ENCODE assay signal across 17 mouse cellular contexts in the genomic region with DNA sequence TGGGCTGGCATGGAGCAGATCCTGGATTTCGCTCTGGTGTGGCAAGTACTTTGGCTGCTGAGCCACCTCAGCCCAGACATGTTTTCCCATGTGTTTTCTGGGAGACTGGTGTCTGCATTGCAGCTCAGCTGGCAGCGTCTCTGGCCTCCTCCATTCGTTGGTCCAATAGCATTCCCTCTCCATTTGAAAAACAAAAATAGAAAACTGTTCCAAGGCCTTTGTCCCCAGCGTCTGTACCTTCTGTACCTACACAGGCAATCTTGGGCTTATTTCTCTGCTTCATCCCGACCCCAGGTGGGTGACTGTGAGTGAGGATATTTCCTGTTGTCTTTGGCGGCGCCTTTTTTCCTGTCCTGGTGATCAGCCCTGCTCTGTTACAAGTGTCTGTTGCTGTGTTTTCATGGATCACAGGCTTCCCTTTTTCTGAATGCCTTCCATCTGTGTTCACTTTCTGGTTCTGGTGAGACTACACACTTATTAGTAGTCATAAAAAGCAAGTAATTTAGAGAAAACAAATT.
DNase-seq lines count a peak whose midpoint lies in the region; ATAC-seq and TF ChIP-seq lines count a peak whose summit lies in the region.
"Had no signal": no experiment of that assay in that cellular context is flagged by ENCODE, and none has a peak within 500 bp of the region (broad histone marks: within the 10 kb centered on the region; RNA-seq: fewer than 3 reads in every experiment).

No protein-coding gene starts in this region.

- H3K27ac ChIP-seq in kidney, adult 2 months (ENCODE audit: insufficient read depth, low read depth, low read length): peak overlapping the region; percentile 10; the same call in 1 of the 2 replicates
- peak overlapping the region; percentile 5; the same call in 1 of the 2 replicates for H3K27ac ChIP-seq in cerebellum, adult 2 months (ENCODE audit: insufficient read depth, low read length)
- H3K27ac ChIP-seq in heart, embryonic 13.5 days (replicated peaks): peak overlapping the region; percentile 92
- H3K27ac ChIP-seq: hindbrain, embryonic 13.5 days; left cerebral cortex, adult 2 months; macrophage; stomach, embryonic 15.5 days had no signal

- H3K4me3 ChIP-seq in kidney, adult 2 months (ENCODE audit: insufficient read depth, low read depth, low read length): no peak overlapping the region
- H3K4me3 ChIP-seq in cerebellum, adult 2 months (replicated peaks; ENCODE audit: insufficient read depth, low read depth, low read length): no peak overlapping the region
- no peak overlapping the region for H3K4me3 ChIP-seq in heart, embryonic 13.5 days
- H3K4me3 ChIP-seq: erythroblast, embryonic 14.5 days; hindbrain, embryonic 13.5 days; left cerebral cortex, adult 2 months; stomach, embryonic 15.5 days had no signal

- peak overlapping the region; percentile 5; the same call in 1 of the 2 replicates for H3K9ac ChIP-seq in heart, embryonic 13.5 days
- H3K9ac ChIP-seq: forebrain, postnatal 0 days; hindbrain, embryonic 13.5 days; liver, postnatal 0 days; stomach, embryonic 15.5 days had no signal

- no peaks in the 10 kb centered on the region for H3K9me3 ChIP-seq in heart, embryonic 13.5 days
- H3K9me3 ChIP-seq: hindbrain, embryonic 13.5 days; stomach, embryonic 15.5 days had no signal

- WGBS in kidney, adult 2 months: 43% methylated on average over 7 of the region's 7 CpGs
- 18% methylated on average over 7 of the region's 7 CpGs for WGBS in cerebellum, adult 2 months
- 49% methylated on average over 7 of the region's 7 CpGs for WGBS in heart, embryonic 13.5 days

- no peaks in the 10 kb centered on the region for H3K36me3 ChIP-seq in kidney, adult 2 months (ENCODE audit: control insufficient read depth, insufficient read depth, low read length)
- H3K36me3 ChIP-seq in heart, embryonic 13.5 days: no peaks in the 10 kb centered on the region
- H3K36me3 ChIP-seq: hindbrain, embryonic 13.5 days; stomach, embryonic 15.5 days had no signal

- ATAC-seq in heart, embryonic 13.5 days (ENCODE audit: extremely low read depth, insufficient number of reproducible peaks, low FRiP score, low TSS enrichment): no peak
- no peak for ATAC-seq in frontal cortex, adult (ENCODE audit: low TSS enrichment)
- ATAC-seq: CD4-positive, CD25-positive, alpha-beta regulatory T cell, adult 4 months; forebrain, postnatal 0 days; liver, postnatal 0 days had no signal

- TF ChIP-seq POLR2A in kidney, adult 2 months (IDR thresholded peaks at IDR 0.05; ENCODE audit: low read depth, low read length): no peak
- TF ChIP-seq POLR2A in cerebellum, adult 2 months (IDR thresholded peaks at IDR 0.05; ENCODE audit: borderline replicate concordance, insufficient read depth, low read length): no peak

- H3K4me1 ChIP-seq in kidney, adult 2 months (ENCODE audit: control insufficient read depth, insufficient read depth, low read length): peaks cover 39% of the 10 kb centered on the region
- peaks cover 5% of the 10 kb centered on the region; the same call in 1 of the 2 replicates for H3K4me1 ChIP-seq in cerebellum, adult 2 months (ENCODE audit: control insufficient read depth, insufficient read depth, low read length)
- H3K4me1 ChIP-seq in heart, embryonic 13.5 days: peaks cover 55% of the 10 kb centered on the region

- no peak for DNase-seq in kidney, adult 2 months
- DNase-seq in kidney, adult 18-20 months: no peak
- DNase-seq in cerebellum, adult 11 months: peak; percentile 12
- DNase-seq in cerebellum, adult 2 months: peak; percentile 31 to 41
- DNase-seq in yolk sac, embryonic 10.5 days (ENCODE audit: low spot score): no peak
- DNase-seq: forebrain, postnatal 0 days; gastrocnemius, postnatal 14 days; liver, postnatal 0 days; midbrain, embryonic 14.5 days had no signal

- H3K4me2 ChIP-seq in heart, embryonic 13.5 days: no peak overlapping the region
- H3K4me2 ChIP-seq: hindbrain, embryonic 13.5 days; stomach, embryonic 15.5 days had no signal

- no peak for TF ChIP-seq CTCF in kidney, adult 2 months (conservative IDR thresholded peaks at IDR 0.05; ENCODE audit: insufficient read depth, insufficient read length, low read depth, low read length)
- TF ChIP-seq CTCF in cerebellum, adult 2 months (IDR thresholded peaks at IDR 0.05; ENCODE audit: borderline replicate concordance, insufficient read depth, low read depth, low read length): no peak

- H3K27me3 ChIP-seq in kidney, adult 2 months (replicated peaks; ENCODE audit: control insufficient read depth, insufficient read depth, low read length): no peaks in the 10 kb centered on the region
- H3K27me3 ChIP-seq in cerebellum, adult 2 months (ENCODE audit: control insufficient read depth, insufficient read depth, low read length): no peaks in the 10 kb centered on the region
- H3K27me3 ChIP-seq in heart, embryonic 13.5 days (replicated peaks): no peaks in the 10 kb centered on the region
- H3K27me3 ChIP-seq: hindbrain, embryonic 13.5 days; stomach, embryonic 15.5 days had no signal

Comparison
In these comparisons a context has a peak if more than half of its experiments do, and no peak if none do; other contexts are left out.
1. DNase-seq: peak in cerebellum, adult 11 months (single experiment) and cerebellum, adult 2 months (2 of 2); none in kidney, adult 2 months (single experiment), kidney, adult 18-20 months (single experiment) and yolk sac, embryonic 10.5 days (single experiment).
2. H3K27ac ChIP-seq: peak in every context shown above with its lines; median percentile 92 in heart, embryonic 13.5 days; 10 in kidney, adult 2 months; 5 in cerebellum, adult 2 months.